Mouse (Mus musculus) embryo, embryonic 10.5 days (tissue): ENCODE data around the gene Vmn1r36.
"Not testable (repeated sequence)": the region's sequence is repeated elsewhere in the genome, so short reads cannot be mapped to it uniquely, and the experiment has no call there.

Source experiments
- DNase-seq: peaks from one replicate; pipeline ENCODE4 v3.0.0-alpha.2; 2015; ENCODE audit warnings: low spot score

Gene Vmn1r36

GRCm38 (mm10) chr6:66719068-66719467 lies at the start of gene Vmn1r36:
Vmn1r36 (minus strand) TSS chr6:66719168.
- not testable (repeated sequence) for DNase-seq

GRCm38 (mm10) chr6:66729082-66729481 lies 10.1 kb upstream of the Vmn1r36 start, which contains the start of gene Vmn1r37:
Vmn1r37 (plus strand) TSS chr6:66729382.
- not testable (repeated sequence) for DNase-seq

GRCm38 (mm10) chr6:66713854-66714253 lies 5.1 kb downstream of the Vmn1r36 start:
- DNase-seq: no peak

- DNase-seq: no peak
These were observed 10.1 kb downstream of the Vmn1r36 start for GRCm38 (mm10) chr6:66708901-66709300.

- DNase-seq: no peak
These were observed 33.2 kb downstream of the Vmn1r36 start, which contains the start of gene Vmn1r35 for GRCm38 (mm10) chr6:66685806-66686205. Vmn1r35 (minus strand) TSS chr6:66685906.
